Mouse (Mus musculus): ENCODE measurements around the gene Serpinf1.

DNA sequence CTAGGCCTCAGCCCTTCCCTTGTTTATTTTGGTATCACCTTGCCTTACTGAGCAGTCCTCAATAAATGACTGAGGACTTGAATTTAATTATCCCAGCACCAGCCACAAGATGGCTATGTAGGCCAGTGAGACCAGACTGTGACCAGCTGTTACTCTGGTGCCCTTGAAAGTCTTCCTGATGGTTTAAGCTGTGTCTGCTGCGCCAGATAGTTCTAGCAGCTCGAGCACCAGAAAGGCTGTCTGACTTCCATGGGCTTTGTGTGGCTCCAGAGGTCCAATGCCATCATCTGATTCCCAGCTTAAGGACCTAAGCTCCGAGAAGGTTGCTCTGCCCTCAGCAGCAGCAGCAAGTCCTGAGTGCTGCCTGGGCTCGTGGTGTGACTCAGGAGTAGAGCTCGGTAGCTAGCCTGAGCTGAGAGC, 20.2 kb downstream of the Serpinf1 start:
- TF ChIP-seq CTCF (IDR thresholded peaks at IDR 0.05; ENCODE audit: borderline replicate concordance, control insufficient read depth, extremely low read depth, insufficient read depth, low read length, poor library complexity) (no peak), POLR2A (IDR thresholded peaks at IDR 0.05; ENCODE audit: control insufficient read depth, extremely low read depth, insufficient read depth, low read length, poor library complexity) (no peak)
